Mouse (Mus musculus) urinary bladder, postnatal 25 days (tissue): ENCODE measurements around the gene Gm572.
A peak's percentile ranks its signal among the peaks of the same experiment; 100 is the strongest.

Source experiments
- DNase-seq: peaks from one replicate; pipeline ENCODE4 v3.0.0; 2022; ENCODE audit warnings: low spot score

Gene Gm572

DNA sequence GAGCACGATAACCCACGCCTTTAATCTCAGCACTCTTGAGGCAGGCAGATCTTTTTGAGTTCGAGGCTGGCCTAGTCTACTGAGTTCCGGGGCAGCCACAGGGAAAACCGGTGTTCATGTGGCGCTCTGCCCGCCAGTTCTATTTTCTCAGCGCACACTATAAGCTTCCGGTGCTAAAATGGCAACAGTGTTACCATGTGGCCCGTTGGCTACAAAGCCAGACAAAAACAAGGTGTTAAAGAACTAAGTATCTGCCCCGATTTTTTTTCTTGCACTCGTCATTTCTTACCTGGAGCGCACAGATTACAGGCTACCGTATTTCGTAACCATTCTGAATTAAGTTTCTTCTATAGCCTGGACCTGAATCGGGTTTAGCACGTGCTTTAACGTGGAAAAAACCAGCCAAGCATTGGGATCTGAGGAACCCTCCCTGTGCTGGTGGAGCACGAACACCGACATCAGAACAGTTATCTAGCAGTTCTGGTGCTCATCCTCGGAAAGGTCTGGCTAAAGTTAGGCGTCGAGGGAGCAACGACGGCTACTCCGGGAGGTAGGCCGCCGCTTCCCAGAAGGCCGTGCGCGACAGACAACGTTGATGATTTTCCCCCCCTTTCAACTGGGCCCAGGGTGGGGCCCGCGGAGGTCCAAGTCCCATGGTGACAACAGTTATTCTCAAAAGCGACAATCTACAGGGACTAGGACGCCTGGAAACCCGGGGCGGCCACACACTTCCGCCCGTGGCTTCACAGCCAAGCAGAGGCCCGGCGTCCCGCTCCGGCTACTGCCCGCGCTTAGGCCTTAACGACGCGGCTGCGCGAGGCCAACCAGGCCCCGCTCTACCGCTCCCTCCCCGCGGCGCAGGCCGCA, 17.1 kb upstream of the Gm572 start:
- no peak for DNase-seq

DNA sequence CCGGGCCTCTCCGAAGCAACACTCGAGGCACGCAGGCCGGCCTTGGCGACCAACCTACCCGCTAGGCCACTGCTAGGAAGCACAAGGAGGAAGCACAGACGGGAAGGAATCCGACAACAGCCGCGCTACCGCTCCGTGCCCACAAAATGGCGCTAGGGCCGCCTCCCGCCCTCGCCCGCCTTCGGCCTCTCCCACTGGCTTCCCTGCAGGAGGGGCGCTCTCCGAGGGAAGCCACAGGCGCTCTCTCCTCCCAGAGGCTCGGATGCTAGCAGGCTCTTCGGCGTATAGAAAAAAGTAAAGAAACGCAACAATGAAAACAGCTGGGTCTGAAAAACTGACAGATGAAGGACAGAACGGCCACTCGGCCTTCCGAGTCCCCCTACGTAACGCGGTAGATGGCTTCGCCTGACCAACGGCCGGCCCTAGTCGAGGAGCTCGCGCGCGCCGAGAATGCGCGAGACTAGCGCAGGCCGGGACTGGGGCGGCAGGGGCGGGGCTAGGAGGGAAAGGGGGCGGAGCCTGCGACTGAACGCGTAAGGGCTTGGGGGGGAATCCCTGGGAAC, 16.4 kb upstream of the Gm572 start, which contains the start of gene Tardbp:
Tardbp (minus strand) TSS at position 397 of the 563 bp plus-strand sequence.
- peak; percentile 97 for DNase-seq

DNA sequence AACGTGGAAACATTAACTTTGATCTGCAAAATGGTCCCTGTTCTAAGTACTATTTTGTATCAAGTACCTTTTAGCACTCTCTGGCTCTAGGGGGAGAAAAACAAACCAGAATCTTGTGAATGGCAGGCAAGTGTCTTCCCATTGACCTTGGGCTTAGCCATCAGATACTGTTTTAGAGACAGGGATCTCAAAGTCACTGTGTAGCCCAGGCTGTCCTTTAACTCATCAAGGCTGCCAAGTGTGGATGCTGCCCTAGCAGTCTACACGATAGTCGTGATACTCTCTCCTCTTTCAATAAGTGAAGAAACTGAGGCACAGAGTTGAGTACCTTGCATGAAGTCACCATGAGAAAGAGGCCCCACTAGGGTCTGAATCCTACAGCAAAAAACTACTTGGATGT, 15.9 kb upstream of the Gm572 start:
- DNase-seq, result no peak

DNA sequence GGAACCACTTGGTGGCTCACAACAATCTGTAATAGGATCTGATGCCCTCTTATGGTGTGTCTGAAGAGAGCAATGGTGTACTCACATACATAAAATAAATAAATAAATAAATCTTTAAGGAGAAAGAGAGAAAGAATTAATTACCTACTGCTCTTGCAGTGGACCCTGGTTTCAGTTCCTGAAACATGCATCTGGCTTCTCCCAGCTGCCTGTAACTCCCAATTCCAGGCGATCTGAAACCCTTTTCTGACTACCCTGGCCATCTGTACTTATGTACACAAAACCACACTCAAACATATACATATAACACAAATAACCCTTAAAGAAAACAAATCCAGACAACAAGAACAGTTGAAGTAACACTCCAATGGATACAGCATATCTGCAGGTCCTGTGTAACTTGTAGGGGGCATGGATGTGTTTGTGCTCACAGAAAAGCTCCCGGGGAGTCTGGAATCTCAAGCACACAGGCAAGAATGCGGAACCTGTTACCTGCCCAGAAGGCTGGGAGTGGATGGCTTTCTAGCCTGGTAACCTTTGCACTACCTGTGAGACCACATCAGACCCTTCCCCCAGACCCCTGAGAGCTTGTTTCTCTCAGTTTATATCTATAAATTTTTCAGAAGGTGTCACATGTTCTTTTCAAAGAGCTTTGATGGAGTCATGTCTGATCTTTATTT, 11.0 kb upstream of the Gm572 start:
- DNase-seq, result no peak

GRCm38 (mm10) chr4:148633395-148634061, 9.6 kb upstream of the Gm572 start:
- no peak for DNase-seq

GRCm38 (mm10) chr4:148635309-148635708, 7.8 kb upstream of the Gm572 start:
- DNase-seq, result no peak

GRCm38 (mm10) chr4:148638302-148638701, 4.8 kb upstream of the Gm572 start:
- no peak for DNase-seq

DNA sequence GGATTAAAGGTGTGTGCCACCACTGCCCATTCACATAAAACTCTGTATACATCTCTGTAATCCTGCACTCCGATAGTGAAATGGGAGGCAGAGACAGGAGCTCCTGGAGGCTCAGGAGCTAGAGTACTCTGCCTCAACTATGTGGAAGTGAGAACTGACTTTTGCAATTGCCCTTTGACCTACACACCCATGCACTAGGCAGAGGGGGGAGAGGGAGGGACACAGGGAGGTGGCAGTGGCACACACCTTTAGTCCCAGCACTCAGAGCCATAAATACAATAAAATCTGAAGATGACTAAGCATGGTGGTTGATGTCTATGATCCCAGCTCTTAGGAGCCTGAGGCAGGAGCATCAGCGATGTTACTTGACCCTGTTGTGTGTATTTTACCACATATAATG, 3.7 kb upstream of the Gm572 start:
- DNase-seq, result no peak

DNA sequence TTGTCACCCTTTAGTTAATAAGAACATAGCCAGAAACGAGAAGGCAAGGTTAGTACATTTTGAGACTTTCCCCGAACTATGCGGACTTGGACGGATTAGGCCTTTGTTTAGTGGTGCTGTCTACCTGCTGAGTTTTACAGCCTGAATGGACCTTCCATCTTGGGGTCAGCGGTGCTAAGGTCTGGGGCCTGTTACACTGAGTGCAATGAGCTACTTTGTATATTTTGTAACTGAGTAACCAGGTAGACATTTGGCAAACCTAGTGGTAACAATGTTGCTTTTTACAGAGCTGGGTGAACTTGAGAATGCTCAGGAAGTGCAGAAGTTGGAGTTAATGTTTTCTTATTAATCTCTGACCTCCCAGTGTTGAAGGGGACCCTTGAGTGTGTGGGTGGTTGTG, 2.0 kb upstream of the Gm572 start:
- DNase-seq, result no peak

DNA sequence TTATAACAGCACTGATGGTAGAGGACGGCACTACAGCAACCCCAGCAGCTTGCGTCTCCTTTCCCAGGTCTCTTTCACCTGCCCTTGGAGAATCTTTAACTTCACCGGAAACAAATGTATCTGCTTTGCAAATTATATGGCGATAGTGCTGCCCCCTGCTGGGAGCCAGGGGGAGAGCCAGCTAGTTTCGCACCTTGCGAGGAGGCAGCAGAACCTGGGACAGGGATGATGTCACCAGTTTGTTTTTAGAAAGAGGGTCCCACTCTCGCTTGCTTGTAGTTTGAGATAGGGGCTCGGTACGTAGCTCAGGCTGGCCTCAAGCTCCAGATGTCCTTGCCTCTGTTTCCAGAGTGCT, 1.0 kb downstream of the Gm572 start:
- peak; percentile 72 for DNase-seq

- DNase-seq, result no peak
Measured at GRCm38 (mm10) chr4:148644926-148645325, 1.8 kb downstream of the Gm572 start.

DNA sequence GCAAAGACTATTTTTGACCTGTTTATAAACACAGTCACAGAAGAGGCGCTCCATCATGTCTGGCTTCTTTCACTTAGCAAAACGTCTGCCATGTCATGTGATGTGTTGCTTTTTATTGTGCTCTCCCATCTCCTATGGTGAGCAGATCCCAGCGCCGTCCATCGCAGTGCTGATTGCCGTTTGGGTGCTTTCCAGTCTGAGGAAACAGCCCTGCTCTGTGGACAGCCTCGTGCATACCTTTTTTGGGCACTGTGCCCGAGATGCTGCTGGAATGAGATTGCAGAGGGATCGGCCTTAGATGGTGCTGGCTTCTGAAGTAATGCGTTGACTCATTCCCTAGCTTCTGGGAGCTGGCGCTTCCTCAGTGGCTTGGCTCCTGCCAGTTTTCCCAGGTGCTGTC, 3.5 kb downstream of the Gm572 start:
- peak; percentile 22 for DNase-seq

DNA sequence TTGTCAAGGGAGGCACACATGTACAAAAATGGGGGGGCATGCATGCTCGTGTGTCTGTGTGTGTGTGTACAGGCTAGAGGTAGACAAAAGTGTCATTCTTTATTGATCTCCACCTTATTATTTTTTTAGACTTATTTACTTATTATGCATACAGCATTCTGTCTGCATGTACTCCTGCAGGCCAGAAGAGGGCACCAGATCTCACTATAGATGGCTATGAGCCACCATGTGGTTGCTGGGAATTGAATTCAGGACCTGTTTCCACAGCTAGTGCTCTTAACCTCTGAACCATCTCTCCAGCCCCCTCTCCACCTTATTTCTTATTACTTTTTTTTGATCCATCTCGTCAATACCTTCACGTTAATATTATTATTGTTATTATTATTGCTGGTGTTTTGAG, 6.2 kb downstream of the Gm572 start:
- no peak for DNase-seq

DNA sequence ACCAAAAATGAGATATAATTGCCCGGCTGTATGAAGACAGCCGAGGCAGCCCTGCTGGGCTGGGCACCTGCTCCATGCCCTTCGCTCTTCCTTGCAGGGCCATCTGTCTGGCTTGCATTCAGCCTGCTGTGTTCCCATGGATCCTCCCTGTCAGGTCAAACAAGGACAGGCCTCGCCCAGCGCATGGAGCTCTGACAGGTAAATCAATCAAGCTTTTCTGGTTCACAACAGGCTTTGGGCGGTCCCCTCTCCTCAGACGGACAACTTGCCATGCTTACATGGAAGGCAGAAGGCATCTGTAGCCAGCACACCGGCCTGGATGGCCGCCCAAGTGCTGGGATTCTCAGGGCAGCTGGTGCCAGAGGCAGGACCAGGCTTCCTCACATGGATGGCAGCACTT, 7.9 kb downstream of the Gm572 start:
- no peak for DNase-seq

GRCm38 (mm10) chr4:148654701-148655398, 11.7 kb downstream of the Gm572 start:
- no peak for DNase-seq

DNA sequence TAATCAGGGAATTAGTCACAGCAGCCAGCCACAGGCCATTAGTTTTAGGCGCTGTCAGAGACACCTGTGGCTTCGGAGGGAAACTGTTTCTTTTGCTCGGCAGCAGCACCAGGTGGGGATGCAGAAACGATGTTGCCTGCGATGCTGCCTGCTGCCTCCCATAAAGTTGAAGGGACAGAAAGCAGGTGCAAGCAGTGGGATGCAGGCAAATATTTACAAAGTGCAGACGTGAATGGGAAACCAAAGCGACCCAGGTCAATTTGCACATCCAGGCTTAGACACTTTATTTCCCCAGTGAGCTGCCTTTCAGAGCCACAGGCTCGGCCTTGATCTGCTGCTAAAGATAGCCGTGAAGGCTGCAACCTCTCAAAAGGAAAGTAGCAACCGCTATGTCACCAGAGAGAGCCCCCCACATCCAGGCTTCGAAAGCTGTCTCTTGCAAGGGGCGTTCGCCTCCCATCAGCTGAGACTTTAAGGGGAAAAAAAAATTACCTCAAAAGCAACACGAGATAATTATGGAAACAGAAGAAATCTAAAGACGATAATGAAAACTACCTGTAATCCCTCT, 13.7 kb downstream of the Gm572 start:
- no peak for DNase-seq

GRCm38 (mm10) chr4:148657776-148658175, 14.7 kb downstream of the Gm572 start:
- DNase-seq, result no peak

DNA sequence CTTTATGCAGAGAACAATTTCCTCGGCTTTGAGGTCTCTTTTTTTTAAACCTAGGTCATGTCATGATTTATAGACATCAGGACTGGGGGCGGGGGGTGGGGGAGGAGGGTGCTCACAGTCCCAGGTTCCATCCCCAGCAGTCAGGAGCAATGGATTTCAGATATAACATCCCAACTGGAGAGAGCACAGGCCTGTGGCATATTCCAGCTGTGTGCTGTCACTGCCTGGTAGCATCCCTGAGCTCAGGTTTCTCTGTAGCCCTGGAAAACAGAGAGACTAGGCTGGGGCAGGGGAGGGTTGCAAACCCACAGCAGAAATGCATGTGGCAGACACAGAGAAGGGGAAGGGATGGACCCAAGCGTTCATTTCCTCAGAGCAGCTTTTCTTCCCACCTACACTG, 17.1 kb downstream of the Gm572 start:
- no peak for DNase-seq

DNA sequence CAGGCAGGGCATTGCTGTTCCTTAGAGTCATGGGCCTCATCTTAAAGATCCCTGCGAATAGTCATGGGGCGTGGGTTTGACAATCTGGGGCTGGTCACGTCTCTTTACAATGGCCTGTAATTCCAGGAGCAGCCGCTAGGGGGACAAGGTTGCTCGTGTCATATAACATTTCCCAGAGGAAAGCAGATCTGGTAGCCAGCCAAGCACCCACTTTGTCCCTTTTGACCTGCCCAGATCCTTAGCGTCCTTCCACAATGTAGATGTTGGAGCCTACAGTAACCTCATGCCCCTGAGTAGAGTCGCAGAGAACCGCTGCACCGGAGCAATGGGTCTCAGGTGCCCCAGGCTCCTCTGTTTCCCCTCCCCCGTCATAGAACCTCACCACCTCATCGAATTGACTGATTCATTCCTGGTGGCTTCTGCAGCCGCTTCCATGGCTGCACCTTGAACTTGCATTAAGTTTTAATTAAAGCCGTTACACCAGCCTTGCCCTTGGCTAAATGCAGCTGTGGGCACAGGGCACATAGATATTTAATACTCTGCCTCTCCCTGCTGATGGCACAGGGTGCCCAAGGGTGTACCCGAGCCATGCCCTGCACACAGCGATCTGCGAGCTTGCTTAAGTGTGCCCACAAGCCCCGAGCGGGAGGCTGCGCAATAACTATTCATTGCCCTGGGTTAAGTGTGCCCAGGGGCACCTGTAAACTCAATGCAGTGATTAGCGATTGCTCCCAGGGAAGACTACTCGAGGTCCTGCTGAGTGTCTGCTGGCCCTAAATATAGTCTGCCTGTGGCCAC, 19.2 kb downstream of the Gm572 start:
- DNase-seq, result peak; percentile 75

DNA sequence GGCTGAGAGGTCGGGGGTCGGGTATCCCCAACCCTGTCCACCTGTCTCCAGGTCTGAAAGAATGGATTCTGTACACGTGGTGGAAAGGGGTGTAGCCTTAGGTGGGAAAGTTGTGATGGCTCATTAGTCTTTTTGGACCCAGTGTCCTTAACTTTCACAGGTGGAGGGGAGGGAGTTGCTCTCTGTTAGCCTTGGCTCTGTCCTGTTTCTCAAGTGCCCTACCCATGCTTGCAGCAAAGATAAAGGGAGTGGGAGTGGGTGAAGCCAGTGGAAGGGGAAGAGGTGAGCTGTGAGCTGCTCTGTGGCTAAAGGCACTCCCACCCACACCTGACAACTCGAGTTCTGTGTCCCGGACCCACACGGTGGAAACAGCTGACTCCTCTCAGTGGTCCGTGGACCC, 20.2 kb downstream of the Gm572 start:
- DNase-seq, result no peak

GRCm38 (mm10) chr4:148664021-148664420, 20.9 kb downstream of the Gm572 start:
- DNase-seq, result no peak
